Mouse (Mus musculus): ENCODE measurements at regions not wholly inside any gene's neighbourhood (a gene's known extent, or its start where the extent isn't known, plus 50 kb on each side); places are given as distances from the start of the nearest gene placed in this dataset.

DNA sequence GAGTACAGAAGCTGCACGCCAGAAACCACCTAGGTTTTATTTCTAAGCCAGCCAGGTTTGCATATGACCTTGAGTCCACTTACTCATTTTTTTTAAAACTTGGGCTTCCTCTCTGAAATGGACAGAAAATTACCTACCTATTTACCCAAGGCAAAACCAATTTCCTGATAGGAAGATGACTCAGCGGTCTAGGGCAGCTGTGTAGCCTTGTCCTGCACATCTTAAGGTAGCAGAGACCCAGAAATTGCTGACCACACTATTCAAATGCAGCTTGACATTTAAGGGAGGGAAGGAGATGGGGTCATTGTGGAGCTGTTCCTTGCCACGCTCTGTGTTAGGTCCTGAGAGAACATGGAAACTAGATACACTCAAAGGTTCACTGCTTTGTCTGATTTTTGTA, 98.1 kb upstream of the Fndc3a start:
- TF ChIP-seq CTCF (IDR thresholded peaks at IDR 0.05) (no peak), POLR2A (IDR thresholded peaks at IDR 0.05; ENCODE audit: insufficient read depth, low read depth, low read length) (no peak)

Measured in heart, adult 2 months (tissue).